Mouse (Mus musculus) forebrain, embryonic 10.5 days (tissue): ENCODE data around the gene Gjb1. TPM values are rescaled to one million over a fixed set of nuclear protein-coding genes. Genes with fewer than 3 reads are reported as not detected.

Experiments used
- DNase-seq: peaks from one replicate; pipeline ENCODE4 v3.0.0-alpha.2; 2017; ENCODE audit warnings: low spot score; ENCODE audit errors: extremely low spot score
- H3K27ac ChIP-seq: fragments of 300-500 bp; sonication (generic); 2 replicates; pipeline ENCODE4 v1.5.1; 2016; ENCODE audit warnings: mild to moderate bottlenecking
- H3K27me3 ChIP-seq: fragments of 300-500 bp; sonication (generic); 2 replicates; pipeline ENCODE4 v1.6.1; 2016; ENCODE audit warnings: mild to moderate bottlenecking; ENCODE audit not compliant: poor library complexity, severe bottlenecking
- H3K36me3 ChIP-seq: fragments of 300-500 bp; sonication (generic); replicated peaks from 2 replicates; pipeline ENCODE4 v1.6.1; 2016; ENCODE audit warnings: mild to moderate bottlenecking, moderate library complexity
- H3K4me1 ChIP-seq: fragments of 300-500 bp; sonication (generic); 2 replicates; pipeline ENCODE4 v1.6.1; 2016
- H3K4me3 ChIP-seq: fragments of 300-500 bp; sonication (generic); 2 replicates; pipeline ENCODE4 v1.5.1; 2016; ENCODE audit warnings: mild to moderate bottlenecking, moderate library complexity
- H3K9me3 ChIP-seq: fragments of 300-500 bp; sonication (generic); 2 replicates; pipeline ENCODE4 v1.6.1; 2016; ENCODE audit warnings: mild to moderate bottlenecking, moderate library complexity
- WGBS: fragments of 180-500 bp; shearing (Covaris S2); methylation state at CpG from one replicate; pipeline ENCODE4 v1.1.7; 2016; 5-methylcytosine and 5-hydroxymethylcytosine counted together
- polyA plus RNA-seq: library from polyadenylated mRNA; unstranded; fragments of >200 nt; fragmentation: Nextera tagmentation; extraction: Ambion mirVana; gene quantifications from 2 replicates; pipeline ENCODE4 v1.2.1, GENCODE M21; 2016

Gjb1 gene
- polyA plus RNA-seq, 1 experiment from 2014 or later: not detected

DNA sequence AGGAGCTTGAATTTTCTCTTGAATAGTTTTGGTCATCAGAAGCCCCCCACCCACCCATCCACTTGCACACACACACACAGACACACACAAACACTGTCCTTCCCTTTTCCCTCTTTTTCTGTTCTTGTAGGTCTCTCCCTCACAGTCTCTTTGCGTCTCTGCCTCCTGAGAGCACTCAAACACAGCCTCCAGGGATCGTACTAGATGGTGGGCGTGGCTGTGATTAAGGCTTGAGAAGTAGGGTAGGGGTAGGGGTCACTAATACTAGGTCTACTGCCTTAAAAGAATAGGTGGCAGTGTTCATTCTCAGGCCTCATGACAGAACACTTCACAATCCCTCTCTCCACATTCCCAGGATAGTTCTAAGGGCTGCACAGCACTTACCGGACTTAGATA is 44.5 kb downstream of the Gjb1 start, which contains the start of gene Zmym3:
Gene Zmym3 (minus strand): TSS at position 150 of the 396 bp plus-strand sequence.
- Histone ChIP-seq H3K27ac (peak within 1 kb of the TSS; percentile 86), H3K9me3 (no peaks in the 10 kb centered on the region), H3K27me3 (peaks cover 52% of the 10 kb centered on the region), H3K36me3 (peaks cover 12% of the 10 kb centered on the region), H3K4me1 (peaks cover 24% of the 10 kb centered on the region), H3K4me3 (peak within 1 kb of the TSS; percentile 67)
- WGBS: 26% methylated on average over 4 of the region's 4 CpGs
- no peak for DNase-seq

DNA sequence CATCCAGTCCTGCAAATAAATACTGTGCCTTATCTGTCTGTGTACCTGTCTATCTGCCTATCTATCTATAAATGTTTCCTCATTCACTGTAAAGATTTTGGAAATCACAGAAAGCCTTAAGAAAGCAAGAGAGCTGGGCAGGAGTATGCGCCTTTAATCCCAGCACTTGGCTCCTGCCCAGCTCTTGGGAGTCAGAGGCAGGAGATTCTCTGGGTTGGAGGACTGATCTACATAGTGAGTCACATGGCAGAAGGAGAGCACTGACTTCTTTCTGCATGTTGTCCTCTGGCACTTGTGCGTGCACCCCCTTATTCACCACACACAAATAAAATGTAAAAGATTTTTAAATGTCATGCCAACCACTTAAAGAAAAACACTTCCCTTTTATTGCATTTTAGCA is 47.3 kb downstream of the Gjb1 start:
- no peak for DNase-seq
- no peaks in the 10 kb centered on the region for H3K9me3 ChIP-seq
- H3K27me3 ChIP-seq: peaks cover 27% of the 10 kb centered on the region
- no peak overlapping the region for H3K4me3 ChIP-seq
- H3K36me3 ChIP-seq: no peaks in the 10 kb centered on the region
- 88% methylated on average over 2 of the region's 2 CpGs for WGBS
- peaks cover 19% of the 10 kb centered on the region for H3K4me1 ChIP-seq
- no peak overlapping the region for H3K27ac ChIP-seq

DNA sequence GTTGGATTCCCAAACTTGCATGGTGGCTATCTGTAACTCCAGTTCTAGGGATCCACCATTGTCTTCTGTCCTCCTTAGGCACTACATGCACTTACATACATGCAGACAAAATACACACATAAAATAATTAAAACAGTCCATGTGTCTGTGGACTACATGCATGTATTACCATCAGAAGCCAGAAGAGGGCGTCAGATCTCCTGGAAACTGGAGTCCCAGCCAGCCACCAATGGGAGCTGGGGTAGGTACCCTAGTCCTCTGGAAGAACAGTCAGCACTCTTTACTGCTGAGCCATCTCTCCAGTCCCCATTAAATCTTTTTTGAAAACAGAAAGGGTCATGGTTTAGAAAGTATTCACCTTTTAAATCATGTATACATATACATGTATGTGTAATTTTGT is 51.6 kb downstream of the Gjb1 start:
- Histone ChIP-seq H3K27me3 (peaks cover 16% of the 10 kb centered on the region), H3K36me3 (peaks cover 21% of the 10 kb centered on the region), H3K4me1 (peaks cover 11% of the 10 kb centered on the region), H3K9me3 (no peaks in the 10 kb centered on the region), H3K27ac (no peak overlapping the region), H3K4me3 (no peak overlapping the region)
- 6% methylated on average over 1 of the region's 1 CpGs for WGBS
- peak; percentile 16 for DNase-seq

DNA sequence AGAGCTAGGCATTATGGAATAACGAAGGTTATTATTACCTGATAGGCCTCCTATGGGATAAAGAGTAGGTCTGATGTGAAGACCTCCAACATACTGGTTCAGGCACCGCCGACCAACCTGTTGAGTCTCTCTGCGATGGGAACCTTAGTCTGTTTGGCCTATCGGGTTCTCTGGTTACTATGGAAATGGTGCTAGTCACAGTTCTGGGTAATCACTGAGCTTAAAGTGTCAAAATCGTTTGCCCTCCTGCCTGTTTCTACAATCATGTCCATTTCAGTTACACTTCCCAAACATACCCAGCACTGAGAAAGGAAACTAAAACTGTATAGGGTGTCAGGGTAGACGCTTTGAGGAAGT is 52.6 kb downstream of the Gjb1 start:
- H3K4me3 ChIP-seq: peak overlapping the region; percentile 69
- peaks cover 11% of the 10 kb centered on the region for H3K4me1 ChIP-seq
- WGBS: 17% methylated on average over 7 of the region's 7 CpGs
- peaks cover 31% of the 10 kb centered on the region for H3K36me3 ChIP-seq
- no peaks in the 10 kb centered on the region for H3K9me3 ChIP-seq
- H3K27me3 ChIP-seq: peaks cover 16% of the 10 kb centered on the region
- DNase-seq: peak; percentile 19
- H3K27ac ChIP-seq: peak overlapping the region; percentile 97

DNA sequence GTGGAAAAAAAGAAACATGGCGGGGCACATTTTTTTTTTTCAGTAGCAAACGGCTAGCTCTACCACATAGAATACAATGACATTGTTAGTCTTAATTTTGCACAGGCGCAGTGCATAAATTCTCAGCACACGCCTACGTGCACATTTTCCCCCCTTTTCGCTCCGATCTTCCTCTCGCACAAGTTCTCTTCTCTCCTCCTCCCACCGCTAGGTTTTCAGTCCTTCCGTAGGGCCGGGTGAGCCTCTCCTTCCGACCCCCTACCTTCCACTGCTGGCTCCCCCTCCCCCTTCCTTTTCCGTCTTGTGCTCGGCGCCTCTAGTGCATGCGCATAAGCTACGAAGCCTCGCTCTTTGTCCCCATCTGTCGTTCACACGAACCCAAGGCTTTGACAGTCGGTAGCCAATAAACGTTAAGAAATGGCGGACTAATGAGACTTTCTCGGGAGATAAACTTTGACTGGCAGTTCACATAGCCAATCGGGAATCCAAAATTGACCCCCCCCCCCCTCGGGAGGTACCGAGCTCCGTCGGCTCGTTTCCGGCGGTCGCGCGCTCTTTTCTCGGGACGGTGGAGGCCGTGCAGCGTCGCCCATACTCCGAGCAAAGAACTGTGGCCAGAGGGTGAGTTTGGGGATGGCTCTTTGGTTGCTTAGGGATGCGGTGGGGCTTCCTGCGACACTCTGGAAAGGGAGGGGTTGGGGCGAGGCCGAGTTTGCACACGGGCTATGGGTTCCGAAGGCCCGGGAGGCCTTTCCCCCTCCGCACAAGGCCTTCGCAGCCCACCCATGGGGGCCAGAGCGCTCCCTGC is 53.2 kb downstream of the Gjb1 start, which contains the start of gene Nono:
Gene Nono (plus strand): TSS at position 177 of the 808 bp plus-strand sequence.
- H3K4me3 ChIP-seq: peak within 1 kb of the TSS; percentile 69
- peaks cover 11% of the 10 kb centered on the region for H3K4me1 ChIP-seq
- WGBS: 20% methylated on average over 51 of the region's 51 CpGs
- H3K27me3 ChIP-seq: peaks cover 16% of the 10 kb centered on the region
- no peaks in the 10 kb centered on the region for H3K9me3 ChIP-seq
- H3K27ac ChIP-seq: peak within 1 kb of the TSS; percentile 97
- DNase-seq: peak; percentile 86
- H3K36me3 ChIP-seq: peaks cover 35% of the 10 kb centered on the region

DNA sequence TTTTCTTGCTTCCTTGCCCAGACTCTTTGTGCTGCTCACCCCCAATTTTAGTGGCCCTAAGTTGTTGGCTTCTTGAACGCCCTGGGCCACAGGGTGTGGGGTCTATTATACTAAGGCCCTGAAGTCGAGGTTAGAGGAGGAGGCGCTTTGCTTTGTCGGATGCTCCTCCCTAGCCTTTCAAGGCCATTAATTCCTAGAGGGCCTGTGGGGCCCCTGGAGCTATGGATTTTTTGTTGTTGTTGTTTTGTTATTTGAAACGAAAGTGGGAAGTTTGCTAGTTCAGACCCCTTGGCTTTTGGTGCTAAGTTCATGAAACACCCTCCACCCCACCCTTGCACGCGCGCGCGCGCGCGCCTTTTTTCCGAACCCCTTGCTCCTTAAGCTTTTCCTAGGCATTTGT is 53.8 kb downstream of the Gjb1 start:
- Histone ChIP-seq H3K27ac (peak overlapping the region; percentile 97), H3K27me3 (peaks cover 16% of the 10 kb centered on the region), H3K4me3 (peak overlapping the region; percentile 69), H3K4me1 (peaks cover 11% of the 10 kb centered on the region), H3K9me3 (no peaks in the 10 kb centered on the region), H3K36me3 (peaks cover 40% of the 10 kb centered on the region)
- no peak for DNase-seq
- 29% methylated on average over 14 of the region's 14 CpGs for WGBS

Other genes with a start within 250 kb of the Gjb1 start
- 68.5 and 71.1 TPM in 2 replicates for gene Snx12, start 153.8 kb upstream of the Gjb1 start, polyA plus RNA-seq
- gene Foxo4, start 121.8 kb upstream of the Gjb1 start, polyA plus RNA-seq: 1.8 and 1.9 TPM in 2 replicates
- gene Gm614, start 112.4 kb upstream of the Gjb1 start, polyA plus RNA-seq: not detected in 2 replicates
- gene Il2rg, start 108.1 kb upstream of the Gjb1 start, polyA plus RNA-seq: 2.0 and 2.7 TPM in 2 replicates
- not detected in 2 replicates for gene Gm20489, start 107.4 kb upstream of the Gjb1 start, polyA plus RNA-seq
- 33.8 and 38.6 TPM in 2 replicates for gene Med12, start 102.3 kb upstream of the Gjb1 start, polyA plus RNA-seq
- gene Nlgn3, start 77.2 kb upstream of the Gjb1 start, polyA plus RNA-seq: 9.6 and 11.1 TPM in 2 replicates
- gene Zmym3, start 44.5 kb downstream of the Gjb1 start, polyA plus RNA-seq: 20.4 and 24.2 TPM in 2 replicates
- gene Nono, start 52.9 kb downstream of the Gjb1 start, polyA plus RNA-seq: 639 and 665 TPM in 2 replicates
- 2.0 and 2.1 TPM in 2 replicates for gene Itgb1bp2, start 72.7 kb downstream of the Gjb1 start, polyA plus RNA-seq
- 22.9 and 23.0 TPM in 2 replicates for gene Taf1, start 156.4 kb downstream of the Gjb1 start, polyA plus RNA-seq